Mouse (Mus musculus) G1E-ER4 (cell line): Measurements from ENCODE around the gene Hoxd3. TPM values are rescaled to one million over a fixed set of nuclear protein-coding genes. Genes with fewer than 3 reads are reported as not detected.

ENCODE experiments used
- GATA1 ChIP-seq: IDR thresholded peaks from one replicate; pipeline ENCODE4 v1.8.0; 2012; ENCODE audit warnings: low read length, inconsistent platforms
- polyA plus RNA-seq: library from polyadenylated mRNA; stranded (reverse); fragments of >175 nt; gene quantifications from 2 replicates; pipeline ENCODE4 v1.2.3, GENCODE M21; 2012

The Hoxd3 gene
- polyA plus RNA-seq, 1 experiment: not detected

DNA sequence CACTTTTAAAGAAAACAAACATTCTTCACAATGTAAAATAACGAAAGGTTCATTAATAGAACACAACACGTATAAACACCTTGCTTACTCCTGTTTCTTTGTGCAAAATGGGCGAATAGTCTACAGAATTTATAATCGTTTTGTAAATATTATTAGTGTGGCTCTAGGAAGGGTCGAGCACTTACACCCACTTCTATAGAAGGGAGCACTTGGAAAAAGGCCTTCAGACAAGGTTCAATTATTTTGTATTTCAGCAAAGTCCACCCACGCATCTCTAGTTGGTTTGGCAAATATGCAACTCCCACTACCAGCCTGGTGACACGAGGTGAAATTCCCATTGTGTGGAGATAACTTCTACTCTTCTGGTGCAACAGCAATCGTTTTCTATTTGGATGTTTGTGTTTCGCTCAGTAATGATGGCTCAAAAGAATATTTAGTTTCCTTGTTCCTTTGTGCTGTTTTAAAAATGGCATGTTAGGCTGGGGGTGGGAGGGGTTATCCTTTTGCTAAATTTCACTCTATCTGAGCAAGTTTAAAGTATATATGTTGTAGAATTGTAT lies 36.8 kb downstream of the Hoxd3 start:
- TF ChIP-seq GATA1: no peak

DNA sequence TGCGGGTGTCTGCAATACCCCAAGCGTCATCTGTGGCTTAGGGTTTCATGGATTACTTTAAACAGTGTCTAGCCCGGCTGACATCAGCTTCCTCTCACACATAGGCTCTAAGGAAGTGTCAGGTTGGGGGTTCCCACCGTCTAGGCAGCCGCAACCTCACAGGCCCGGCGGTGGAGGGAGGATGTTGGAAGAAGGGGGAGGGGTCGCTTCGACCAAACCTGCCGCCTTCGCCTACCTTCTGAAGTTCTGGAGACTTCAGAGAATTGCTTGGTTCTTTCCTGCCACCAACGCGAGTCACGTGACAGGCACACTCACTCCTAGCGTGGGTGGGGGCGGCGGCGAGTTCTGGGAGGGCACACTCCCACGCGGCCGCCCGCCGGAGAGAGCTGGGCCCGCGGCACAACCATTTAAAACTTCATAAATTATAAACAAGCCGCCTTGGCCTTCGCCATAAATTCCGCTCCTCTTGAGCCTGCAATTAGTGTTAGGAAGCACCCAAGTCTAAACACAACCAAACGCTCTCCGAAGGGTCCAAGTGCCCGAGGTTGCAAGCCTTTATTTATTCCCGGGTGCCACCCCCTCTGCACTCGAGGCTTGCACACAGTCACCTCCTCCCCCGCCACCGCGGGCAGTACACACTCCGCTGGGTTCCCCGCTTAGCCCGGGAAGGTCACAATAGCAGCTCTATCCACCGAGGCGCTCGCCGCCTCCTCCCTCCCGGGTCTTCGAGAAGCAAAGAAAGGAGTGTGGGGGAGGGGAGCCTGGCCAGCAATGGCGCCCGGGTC lies 37.8 kb downstream of the Hoxd3 start:
- no peak for TF ChIP-seq GATA1

DNA sequence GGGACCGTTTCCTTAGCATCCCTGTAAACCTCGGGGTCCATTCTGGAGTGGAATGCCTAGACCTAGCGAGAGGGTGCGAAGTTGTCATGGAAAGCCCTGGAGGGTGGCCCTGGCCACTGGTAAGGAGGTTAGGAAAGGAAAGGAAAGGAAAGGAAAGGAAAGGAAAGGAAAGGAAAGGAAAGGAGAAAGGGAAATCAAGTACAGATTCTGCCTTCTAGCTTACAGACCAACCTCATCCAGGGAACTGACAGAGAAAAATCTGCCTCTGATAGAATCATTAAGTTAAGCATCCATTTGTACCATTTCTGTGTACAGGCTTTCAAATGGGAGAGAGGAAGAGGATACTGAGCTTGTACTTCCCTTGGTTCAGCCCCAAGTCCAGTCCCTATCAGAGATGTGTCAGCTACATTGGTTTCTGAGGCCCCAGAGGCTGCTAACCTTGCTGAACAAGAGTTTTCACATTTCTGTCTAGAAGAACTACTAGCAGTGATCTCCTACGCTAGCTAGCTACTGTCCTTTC lies 39.1 kb downstream of the Hoxd3 start:
- no peak for TF ChIP-seq GATA1

DNA sequence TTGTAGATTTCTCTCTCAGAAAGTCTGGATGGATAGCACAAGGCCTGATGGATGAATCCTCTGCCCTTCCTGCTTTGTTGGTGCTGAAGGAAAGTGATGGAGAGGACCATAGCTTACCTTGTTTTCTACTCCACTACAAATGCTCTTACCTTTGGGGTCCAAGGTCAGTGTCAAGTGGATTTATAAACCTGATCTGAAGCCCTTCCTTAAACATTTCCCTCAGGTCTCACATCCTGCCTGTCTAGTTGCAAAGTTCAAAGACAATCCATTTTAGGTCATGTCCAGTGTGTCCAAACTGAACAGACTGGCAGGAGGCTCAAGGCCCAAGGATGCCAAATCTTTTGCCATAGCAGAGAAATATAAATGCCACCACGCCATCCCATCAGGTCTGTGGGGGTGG lies 40.1 kb downstream of the Hoxd3 start:
- TF ChIP-seq GATA1: no peak

DNA sequence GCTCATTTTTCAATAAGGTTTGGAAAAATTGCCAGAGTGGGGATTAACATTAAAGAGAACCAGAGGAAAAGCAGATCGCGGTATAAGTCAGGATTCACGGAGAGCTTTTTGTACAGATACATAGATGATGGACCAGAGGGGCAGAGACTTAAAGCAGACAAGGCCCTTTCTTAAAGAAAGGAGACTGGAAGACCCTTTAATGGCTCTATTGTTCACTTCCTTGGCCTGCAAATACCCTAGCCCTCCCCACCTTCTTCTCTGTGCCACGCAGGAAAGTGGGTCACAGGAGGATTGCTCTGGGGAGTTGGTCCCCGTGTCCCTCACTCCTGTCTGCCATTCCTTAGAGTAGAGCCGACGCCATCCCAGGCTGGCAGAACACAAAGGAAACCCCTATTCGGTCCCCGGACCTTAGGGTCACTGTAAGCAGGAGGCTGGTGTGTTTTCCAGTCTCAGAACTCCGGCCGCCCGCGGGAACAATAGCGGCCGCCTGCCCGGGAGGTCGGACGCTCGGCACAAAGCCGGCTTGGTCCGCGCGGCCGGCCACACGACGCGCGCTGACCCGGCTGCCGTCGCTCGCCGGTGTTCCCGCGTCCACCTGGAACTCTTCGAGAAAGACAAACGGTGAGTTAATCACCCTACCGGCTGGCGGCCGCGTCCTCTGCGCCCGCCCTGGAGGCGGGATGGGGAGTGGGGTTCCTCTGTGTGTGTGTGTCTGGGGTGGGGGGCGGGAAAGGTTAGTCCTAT lies 40.9 kb downstream of the Hoxd3 start:
- TF ChIP-seq GATA1: no peak

DNA sequence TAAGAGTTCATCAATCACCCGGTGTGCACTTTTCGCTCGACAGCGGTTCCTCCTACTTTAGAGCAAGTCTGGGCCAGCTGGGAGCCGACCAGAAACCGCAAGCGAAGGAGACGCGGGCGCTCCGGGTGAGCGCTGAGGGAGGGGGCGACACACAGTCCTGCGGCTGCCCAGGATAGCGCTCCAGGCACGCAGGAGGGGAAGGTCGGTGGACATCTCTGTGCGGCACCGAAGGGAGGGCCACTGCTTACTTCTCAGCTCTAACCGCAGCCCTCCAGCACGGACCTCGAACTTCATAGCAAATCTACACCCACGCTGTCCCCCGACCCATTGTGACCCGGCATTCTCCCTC lies 41.4 kb downstream of the Hoxd3 start:
- no peak for TF ChIP-seq GATA1

DNA sequence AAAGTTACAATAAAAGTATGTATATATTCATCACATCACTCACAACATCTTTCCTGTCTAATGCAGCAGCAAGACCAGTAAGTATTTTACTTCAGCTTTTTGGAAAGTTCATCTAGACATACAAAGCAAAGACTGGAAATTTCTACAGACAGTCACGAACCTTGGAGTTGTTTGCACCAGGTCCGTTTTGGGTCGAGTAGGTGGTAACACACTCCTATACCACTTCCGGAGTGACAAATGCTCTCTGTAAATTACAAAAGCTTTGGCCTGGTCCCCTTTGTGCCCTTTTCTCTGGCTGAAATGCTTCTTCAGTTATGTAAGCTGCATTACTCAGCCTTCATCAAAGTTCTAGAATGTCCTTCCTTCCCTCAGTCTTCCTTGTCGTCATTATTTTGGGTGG lies 42.0 kb downstream of the Hoxd3 start:
- TF ChIP-seq GATA1: no peak

DNA sequence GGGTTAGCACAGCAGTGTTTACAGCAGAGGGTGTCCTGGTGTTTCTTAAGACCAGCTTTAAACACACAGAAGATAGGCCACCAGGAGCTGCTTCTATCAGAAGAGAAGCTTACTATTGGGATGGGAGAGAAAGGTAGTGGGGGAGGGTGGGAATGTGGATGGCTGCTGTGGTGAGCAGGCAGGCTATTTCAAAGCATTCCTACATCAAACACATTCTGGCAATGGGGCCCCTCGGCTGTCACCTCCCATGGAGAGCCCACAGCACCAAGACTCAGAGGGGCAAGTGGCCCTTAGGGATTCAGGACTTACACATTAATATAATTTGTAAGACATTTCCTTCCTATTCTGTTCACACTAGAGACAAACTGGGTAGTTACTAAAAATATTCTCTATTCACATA lies 48.4 kb downstream of the Hoxd3 start:
- no peak for TF ChIP-seq GATA1

DNA sequence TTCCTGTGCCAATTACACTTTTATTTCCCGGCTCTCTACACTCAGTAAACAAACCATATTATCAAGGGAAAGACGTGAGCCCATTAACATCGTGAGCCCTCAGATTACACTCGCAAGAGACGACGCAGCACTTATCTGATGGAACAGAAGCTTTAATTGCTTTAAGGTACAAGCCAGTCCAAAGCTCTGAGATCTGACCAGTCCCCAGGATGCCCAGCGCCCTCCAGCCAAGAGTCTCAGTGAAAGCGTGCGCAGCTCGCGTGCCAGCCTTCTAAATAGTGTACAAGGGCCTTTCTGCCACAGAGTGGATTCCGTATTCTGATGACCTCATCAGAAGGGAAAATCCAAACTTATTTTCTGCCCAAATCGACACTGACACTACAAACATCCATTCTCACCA lies 50.2 kb downstream of the Hoxd3 start:
- TF ChIP-seq GATA1: no peak

DNA sequence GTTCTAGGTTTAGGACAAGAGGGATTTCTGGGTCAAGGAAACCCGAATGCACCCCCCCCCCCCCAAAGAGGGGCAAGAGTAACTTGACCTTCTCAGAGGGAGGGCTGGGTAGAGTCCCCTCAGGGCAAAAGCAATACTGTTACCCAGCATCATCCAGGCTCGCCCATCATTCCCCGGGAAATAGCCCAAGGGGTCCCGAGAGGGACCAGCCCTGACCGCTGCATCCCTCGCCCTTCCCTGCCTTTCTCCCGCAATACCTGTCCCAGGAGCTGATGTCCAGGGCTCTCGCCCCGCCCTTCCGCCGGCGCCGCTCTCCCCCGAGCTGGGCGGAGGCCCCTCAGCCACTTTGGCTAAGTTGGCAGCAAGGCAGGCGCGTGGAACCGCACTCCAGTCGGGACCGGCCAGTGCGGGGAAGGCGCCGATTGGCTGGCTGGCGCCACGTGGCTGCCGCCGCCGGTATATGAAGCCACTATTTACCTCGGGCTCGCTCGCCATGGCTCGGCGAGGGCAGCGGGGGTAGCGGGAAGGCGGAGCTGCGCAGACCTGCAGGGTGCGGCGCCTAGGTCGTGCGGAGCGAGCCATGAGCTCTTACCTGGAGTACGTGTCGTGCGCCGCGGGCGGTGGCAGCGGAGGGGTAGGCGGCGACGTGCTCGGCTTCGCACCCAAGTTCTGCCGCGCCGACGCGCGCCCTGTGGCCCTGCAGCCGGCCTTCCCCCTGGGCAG lies 51.0 kb downstream of the Hoxd3 start, which contains the start of gene Hoxd1:
Gene Hoxd1, plus strand, starts transcription at position 459 of the 723 bp plus-strand sequence.
- TF ChIP-seq GATA1: no peak

DNA sequence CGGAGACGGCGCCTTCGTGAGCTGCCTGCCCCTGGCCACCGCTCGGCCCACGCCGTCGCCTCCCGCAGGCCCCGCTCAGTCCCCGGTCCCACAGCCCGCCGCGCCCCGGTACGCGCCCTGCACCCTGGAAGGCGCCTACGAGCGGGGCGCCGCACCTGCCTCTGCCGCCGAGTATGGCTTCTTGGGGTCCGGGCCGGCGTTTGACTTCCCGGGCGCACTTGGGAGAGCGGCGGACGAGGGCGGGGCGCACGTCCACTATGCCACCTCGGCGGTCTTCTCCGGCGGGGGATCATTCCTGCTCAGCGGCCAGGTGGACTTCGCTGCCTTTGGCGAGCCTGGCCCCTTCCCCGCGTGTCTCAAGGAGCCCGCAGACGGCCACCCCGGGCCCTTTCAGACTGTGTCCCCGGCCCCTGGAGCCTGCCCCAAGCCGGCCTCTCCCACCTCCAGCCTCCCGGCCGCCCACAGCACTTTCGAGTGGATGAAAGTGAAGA lies 51.6 kb downstream of the Hoxd3 start:
- TF ChIP-seq GATA1: no peak

DNA sequence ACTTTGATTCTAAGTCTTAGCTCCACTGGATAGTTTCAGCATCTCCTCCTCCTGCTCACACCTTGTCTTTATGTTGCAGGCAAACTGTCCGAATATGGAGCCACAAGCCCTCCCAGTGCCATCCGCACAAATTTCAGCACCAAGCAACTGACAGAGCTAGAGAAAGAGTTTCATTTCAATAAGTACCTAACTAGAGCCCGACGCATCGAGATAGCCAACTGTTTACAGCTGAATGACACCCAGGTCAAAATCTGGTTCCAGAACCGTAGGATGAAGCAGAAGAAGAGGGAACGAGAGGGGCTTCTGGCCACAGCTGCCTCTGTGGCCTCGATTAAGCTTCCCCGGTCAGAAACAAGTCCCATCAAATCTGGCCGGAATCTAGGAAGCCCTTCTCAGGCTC lies 52.2 kb downstream of the Hoxd3 start:
- TF ChIP-seq GATA1: no peak

DNA sequence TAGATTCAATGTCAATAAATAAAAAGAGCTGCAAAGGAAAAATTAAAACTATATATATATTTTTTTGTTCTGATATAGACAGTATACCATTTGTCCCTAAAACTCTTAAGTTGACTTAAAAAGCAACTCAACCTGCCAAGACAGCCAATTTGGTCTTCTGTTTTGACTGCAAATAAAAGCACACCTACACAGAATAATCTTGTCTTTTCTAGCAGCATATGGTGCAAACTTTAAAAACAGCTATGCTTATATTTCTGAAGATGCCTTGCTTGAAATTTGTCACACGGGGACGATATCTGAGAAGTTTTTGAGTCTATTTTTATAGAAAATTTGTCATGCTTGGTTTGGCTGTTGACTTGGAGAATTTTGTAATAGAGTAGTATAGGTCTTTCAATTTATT lies 62.6 kb downstream of the Hoxd3 start:
- no peak for TF ChIP-seq GATA1

DNA sequence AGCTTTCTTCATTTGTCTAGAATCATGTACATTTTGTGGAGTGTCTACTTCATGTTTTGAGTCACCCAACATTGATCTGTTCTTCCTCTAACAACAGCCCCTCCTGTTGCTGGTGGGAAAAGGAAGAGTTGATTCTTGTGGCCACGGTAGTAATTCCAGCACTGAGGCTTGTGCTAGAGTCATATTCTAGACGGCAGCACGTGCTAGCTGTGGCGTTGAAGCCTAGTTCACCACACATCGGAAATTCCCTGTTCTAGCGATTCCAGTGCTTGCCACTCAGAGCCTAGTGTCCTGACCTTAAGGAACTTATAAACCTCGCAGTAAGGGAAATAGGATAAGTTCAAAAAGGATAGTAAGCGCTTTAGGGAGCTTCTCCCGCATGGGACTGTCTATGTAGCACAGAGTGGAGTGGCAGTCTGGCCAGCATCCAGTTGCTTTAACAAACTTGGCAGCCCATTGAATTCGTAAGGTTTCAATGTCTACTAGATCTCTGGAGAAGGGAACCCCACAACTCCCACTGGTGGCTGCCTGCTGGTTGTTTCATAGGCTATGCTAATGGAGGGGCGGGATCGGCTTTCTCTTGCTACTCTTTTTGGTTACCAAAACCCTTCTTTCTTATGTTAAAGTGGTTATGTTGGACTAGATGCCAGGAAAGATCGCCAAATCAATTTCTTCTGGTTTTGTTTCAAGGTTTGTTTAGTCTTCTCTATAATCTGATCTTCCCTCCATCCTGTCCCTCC lies 66.0 kb downstream of the Hoxd3 start:
- TF ChIP-seq GATA1: no peak

DNA sequence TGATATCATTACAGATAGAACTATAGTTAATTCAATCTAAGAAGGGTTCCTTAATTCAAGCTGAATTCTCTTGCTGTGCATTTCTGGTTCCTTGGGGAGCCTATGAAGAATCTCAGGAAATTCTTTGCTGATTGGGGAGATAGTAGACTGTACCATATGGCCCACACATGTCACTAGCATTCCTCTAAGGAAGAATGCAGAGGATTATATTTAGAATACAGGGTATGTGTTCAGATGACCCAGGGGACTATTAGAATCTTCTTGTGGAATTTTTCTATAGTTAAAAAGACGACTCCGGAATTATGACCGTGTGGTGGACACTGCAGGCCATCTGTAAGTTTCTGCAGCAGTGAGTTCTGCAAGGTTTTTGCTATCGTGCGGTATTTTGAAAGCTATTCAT lies 69.7 kb downstream of the Hoxd3 start:
- TF ChIP-seq GATA1: no peak

DNA sequence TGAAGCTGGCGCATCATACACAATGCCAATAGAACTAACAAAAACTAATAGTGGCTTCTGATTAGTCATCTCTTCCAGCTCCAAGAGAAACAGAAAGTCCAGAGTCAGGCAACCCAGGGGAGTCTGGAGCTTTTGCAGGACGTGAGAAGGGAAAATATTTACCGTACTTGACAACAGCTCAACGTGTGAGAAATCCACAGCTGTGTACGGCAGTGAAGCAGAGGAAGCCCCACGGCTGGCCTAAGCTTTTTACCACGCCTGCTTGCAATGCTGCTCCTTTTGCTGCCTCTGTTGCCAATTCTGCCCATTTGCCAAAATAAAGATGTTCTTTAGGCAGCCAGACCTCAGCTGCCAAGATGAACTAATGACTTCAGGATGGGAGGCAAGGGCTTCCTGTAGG lies 83.8 kb downstream of the Hoxd3 start:
- TF ChIP-seq GATA1: no peak

Other genes with a start within 250 kb of the Hoxd3 start
- gene Lnpk, start 132.5 kb upstream of the Hoxd3 start, polyA plus RNA-seq: 7.5 and 17.5 TPM in 2 replicates
- not detected in 2 replicates for gene Evx2, start 52.4 kb upstream of the Hoxd3 start, polyA plus RNA-seq
- not detected in 2 replicates for gene Hoxd13, start 43.6 kb upstream of the Hoxd3 start, polyA plus RNA-seq
- gene Hoxd12, start 36.9 kb upstream of the Hoxd3 start, polyA plus RNA-seq: not detected in 2 replicates
- not detected in 2 replicates for gene Hoxd11, start 32.4 kb upstream of the Hoxd3 start, polyA plus RNA-seq
- not detected in 2 replicates for gene Hoxd10, start 20.0 kb upstream of the Hoxd3 start, polyA plus RNA-seq
- not detected in 2 replicates for gene Hoxd9, start 14.2 kb upstream of the Hoxd3 start, polyA plus RNA-seq
- not detected in 2 replicates for gene Hoxd8, start 7.3 kb upstream of the Hoxd3 start, polyA plus RNA-seq
- not detected in 2 replicates for gene Hoxd4, start within 50 bp of the Hoxd3 start, polyA plus RNA-seq
- not detected in 2 replicates for gene Gm28230, start 14.8 kb downstream of the Hoxd3 start, polyA plus RNA-seq
- not detected in 2 replicates for gene Hoxd1, start 51.1 kb downstream of the Hoxd3 start, polyA plus RNA-seq
- 90.0 and 122 TPM in 2 replicates for gene Mtx2, start 113.9 kb downstream of the Hoxd3 start, polyA plus RNA-seq